Mouse (Mus musculus): ENCODE data around the gene Nxpe3. TPM values are rescaled to one million over a fixed set of nuclear protein-coding genes. Genes with fewer than 3 reads are reported as not detected.
"Not testable (repeated sequence)": the region's sequence is repeated elsewhere in the genome, so short reads cannot be mapped to it uniquely, and the experiment has no call there.

Gene Nxpe3
- total RNA-seq, 4 experiments from 2014 or later = 0.27 to 0.70 (median 0.38) TPM

GRCm38 (mm10) chr16:55838129-55838509 is 57.0 kb downstream of the Nxpe3 start:
- no peak for DNase-seq (ENCODE audit: low spot score in 2 of 2)

GRCm38 (mm10) chr16:55837653-55838052 is 57.4 kb downstream of the Nxpe3 start:
- not testable (repeated sequence) for DNase-seq (ENCODE audit: low spot score in 2 of 2)

- no peak for DNase-seq (ENCODE audit: low spot score in 2 of 2)
These were observed 57.9 kb downstream of the Nxpe3 start for GRCm38 (mm10) chr16:55837168-55837567.

- DNase-seq (ENCODE audit: low spot score in 2 of 2) = no peak
These were observed 59.3 kb downstream of the Nxpe3 start for GRCm38 (mm10) chr16:55835798-55836197.

GRCm38 (mm10) chr16:55832617-55833016 is 62.5 kb downstream of the Nxpe3 start:
- DNase-seq (ENCODE audit: low spot score in 2 of 2) = no peak

- DNase-seq (ENCODE audit: low spot score in 2 of 2) = no peak
These were observed 63.0 kb downstream of the Nxpe3 start for GRCm38 (mm10) chr16:55832040-55832439.

GRCm38 (mm10) chr16:55831451-55831850 is 63.6 kb downstream of the Nxpe3 start:
- no peak for DNase-seq (ENCODE audit: low spot score in 2 of 2)

- no peak for DNase-seq (ENCODE audit: low spot score in 2 of 2)
These were observed 71.5 kb downstream of the Nxpe3 start for GRCm38 (mm10) chr16:55823398-55824155.

GRCm38 (mm10) chr16:55822741-55823397 is 72.2 kb downstream of the Nxpe3 start:
- no peak for DNase-seq (ENCODE audit: low spot score in 2 of 2)

- peak; percentile 91 to 92 for DNase-seq (ENCODE audit: low spot score in 2 of 2)
These were observed 72.9 kb downstream of the Nxpe3 start for GRCm38 (mm10) chr16:55821997-55822740.

GRCm38 (mm10) chr16:55821571-55821981 is 73.5 kb downstream of the Nxpe3 start:
- DNase-seq (ENCODE audit: low spot score in 2 of 2) = peak in 1 of 2 experiments; percentile 14

- no peak for DNase-seq (ENCODE audit: low spot score in 2 of 2)
These were observed 74.0 kb downstream of the Nxpe3 start for GRCm38 (mm10) chr16:55820916-55821570.

GRCm38 (mm10) chr16:55820161-55820915 is 74.7 kb downstream of the Nxpe3 start:
- no peak for DNase-seq (ENCODE audit: low spot score in 2 of 2)

GRCm38 (mm10) chr16:55819186-55819861 is 75.8 kb downstream of the Nxpe3 start:
- DNase-seq (ENCODE audit: low spot score in 2 of 2) = no peak

GRCm38 (mm10) chr16:55817717-55818515 is 77.2 kb downstream of the Nxpe3 start:
- no peak for DNase-seq (ENCODE audit: low spot score in 2 of 2)

GRCm38 (mm10) chr16:55816202-55816941 is 78.7 kb downstream of the Nxpe3 start:
- no peak for DNase-seq (ENCODE audit: low spot score in 2 of 2)

- no peak for DNase-seq (ENCODE audit: low spot score in 2 of 2)
These were observed 79.6 kb downstream of the Nxpe3 start for GRCm38 (mm10) chr16:55815466-55815865.

- no peak for DNase-seq (ENCODE audit: low spot score in 2 of 2)
These were observed 80.4 kb downstream of the Nxpe3 start for GRCm38 (mm10) chr16:55814686-55815085.

GRCm38 (mm10) chr16:55813916-55814315 is 81.2 kb downstream of the Nxpe3 start:
- peak in 1 of 2 experiments; percentile 16 for DNase-seq (ENCODE audit: low spot score in 2 of 2)
